Mouse (Mus musculus): ENCODE measurements around the gene Gzmb. TPM values are rescaled to one million over a fixed set of nuclear protein-coding genes. Genes with fewer than 3 reads are reported as not detected.
"Not testable (repeated sequence)": the region's sequence is repeated elsewhere in the genome, so short reads cannot be mapped to it uniquely, and the experiment has no call there.

Gene Gzmb
- not detected in 2 replicates for polyA plus RNA-seq (2015; fragmentation: Nextera tagmentation; extraction: Ambion mirVana)

- ATAC-seq, result no peak
- H3K9ac ChIP-seq, result no peak within 1 kb of the TSS
- H3K4me1 ChIP-seq, result no peaks in the 10 kb centered on the region
- no peaks in the 10 kb centered on the region for H3K27me3 ChIP-seq
- no peaks in the 10 kb centered on the region for H3K9me3 ChIP-seq (replicated peaks)
- no peaks in the 10 kb centered on the region for H3K36me3 ChIP-seq (ENCODE audit: poor library complexity, severe bottlenecking)
- 92% methylated on average over 5 of the region's 5 CpGs for WGBS
- no peak within 1 kb of the TSS for H3K4me3 ChIP-seq
- no peak within 1 kb of the TSS for H3K4me2 ChIP-seq
- no peak within 1 kb of the TSS for H3K27ac ChIP-seq
These were observed at the start of gene Gzmb for GRCm38 (mm10) chr14:56262153-56262552. Gene Gzmb (minus strand): TSS chr14:56262260.

GRCm38 (mm10) chr14:56311801-56312200 lies 49.7 kb upstream of the Gzmb start:
- H3K27ac ChIP-seq; ATAC-seq; H3K27me3 ChIP-seq; H3K9ac ChIP-seq; H3K4me3 ChIP-seq; H3K4me1 ChIP-seq; H3K9me3 ChIP-seq (replicated peaks); H3K36me3 ChIP-seq (ENCODE audit: poor library complexity, severe bottlenecking); H3K4me2 ChIP-seq: not testable (repeated sequence)

GRCm38 (mm10) chr14:56310238-56310637 lies 48.2 kb upstream of the Gzmb start:
- Histone ChIP-seq H3K9ac (no peak overlapping the region), H3K36me3 (ENCODE audit: poor library complexity, severe bottlenecking) (no peaks in the 10 kb centered on the region), H3K4me1 (no peaks in the 10 kb centered on the region), H3K9me3 (replicated peaks) (no peaks in the 10 kb centered on the region), H3K27me3 (no peaks in the 10 kb centered on the region), H3K27ac (no peak overlapping the region), H3K4me2 (no peak overlapping the region), H3K4me3 (no peak overlapping the region)
- 89% methylated on average over 9 of the region's 9 CpGs for WGBS
- ATAC-seq, result no peak

- H3K9ac ChIP-seq, result no peak overlapping the region
- ATAC-seq, result peak; percentile 51; the same call in 1 of the 2 replicates
- no peak overlapping the region for H3K4me2 ChIP-seq
- no peaks in the 10 kb centered on the region for H3K9me3 ChIP-seq (replicated peaks)
- no peaks in the 10 kb centered on the region for H3K36me3 ChIP-seq (ENCODE audit: poor library complexity, severe bottlenecking)
- H3K4me3 ChIP-seq, result no peak overlapping the region
- H3K27me3 ChIP-seq, result no peaks in the 10 kb centered on the region
- no peak overlapping the region for H3K27ac ChIP-seq
- WGBS, result 2% methylated on average over 4 of the region's 4 CpGs
- no peaks in the 10 kb centered on the region for H3K4me1 ChIP-seq
These were observed 42.1 kb upstream of the Gzmb start for GRCm38 (mm10) chr14:56304149-56304548.

- Histone ChIP-seq H3K4me2 (no peak overlapping the region), H3K36me3 (ENCODE audit: poor library complexity, severe bottlenecking) (no peaks in the 10 kb centered on the region), H3K4me1 (no peaks in the 10 kb centered on the region), H3K4me3 (no peak overlapping the region), H3K9ac (no peak overlapping the region), H3K9me3 (replicated peaks) (no peaks in the 10 kb centered on the region), H3K27ac (no peak overlapping the region), H3K27me3 (no peaks in the 10 kb centered on the region)
- no peak for ATAC-seq
- WGBS, result 81% methylated on average over 10 of the region's 10 CpGs
These were observed 41.5 kb upstream of the Gzmb start for GRCm38 (mm10) chr14:56303506-56304025.

- Histone ChIP-seq H3K27ac (no peak overlapping the region), H3K4me3 (no peak overlapping the region), H3K27me3 (no peaks in the 10 kb centered on the region), H3K4me1 (no peaks in the 10 kb centered on the region), H3K4me2 (no peak overlapping the region), H3K9me3 (replicated peaks) (no peaks in the 10 kb centered on the region), H3K36me3 (ENCODE audit: poor library complexity, severe bottlenecking) (no peaks in the 10 kb centered on the region), H3K9ac (no peak overlapping the region)
- no peak for ATAC-seq
- WGBS, result 98% methylated on average over 3 of the region's 3 CpGs
These were observed 40.0 kb upstream of the Gzmb start for GRCm38 (mm10) chr14:56302091-56302490.

GRCm38 (mm10) chr14:56296786-56297185 lies 34.7 kb upstream of the Gzmb start:
- Histone ChIP-seq H3K27me3 (no peaks in the 10 kb centered on the region), H3K9me3 (replicated peaks) (no peaks in the 10 kb centered on the region), H3K4me2 (no peak overlapping the region), H3K4me3 (no peak overlapping the region), H3K9ac (no peak overlapping the region), H3K36me3 (ENCODE audit: poor library complexity, severe bottlenecking) (no peaks in the 10 kb centered on the region), H3K27ac (no peak overlapping the region), H3K4me1 (no peaks in the 10 kb centered on the region)
- ATAC-seq, result no peak
- WGBS, result 74% methylated on average over 5 of the region's 5 CpGs

- Histone ChIP-seq H3K4me1 (no peaks in the 10 kb centered on the region), H3K9me3 (replicated peaks) (no peaks in the 10 kb centered on the region), H3K4me2 (no peak overlapping the region), H3K9ac (no peak overlapping the region), H3K27me3 (no peaks in the 10 kb centered on the region), H3K36me3 (ENCODE audit: poor library complexity, severe bottlenecking) (no peaks in the 10 kb centered on the region), H3K27ac (no peak overlapping the region), H3K4me3 (no peak overlapping the region)
- no peak for ATAC-seq
- WGBS, result 94% methylated on average over 4 of the region's 4 CpGs
These were observed 34.0 kb upstream of the Gzmb start for GRCm38 (mm10) chr14:56296106-56296505.

GRCm38 (mm10) chr14:56293146-56293545 lies 31.1 kb upstream of the Gzmb start:
- Histone ChIP-seq H3K4me3 (no peak overlapping the region), H3K4me1 (no peaks in the 10 kb centered on the region), H3K9me3 (replicated peaks) (no peaks in the 10 kb centered on the region), H3K27ac (no peak overlapping the region), H3K9ac (no peak overlapping the region), H3K4me2 (no peak overlapping the region), H3K27me3 (no peaks in the 10 kb centered on the region), H3K36me3 (ENCODE audit: poor library complexity, severe bottlenecking) (no peaks in the 10 kb centered on the region)
- no peak for ATAC-seq

- ATAC-seq, result no peak
- Histone ChIP-seq H3K4me2 (no peak overlapping the region), H3K27me3 (no peaks in the 10 kb centered on the region), H3K4me3 (no peak overlapping the region), H3K9ac (no peak overlapping the region), H3K9me3 (replicated peaks) (no peaks in the 10 kb centered on the region), H3K4me1 (no peaks in the 10 kb centered on the region), H3K27ac (no peak overlapping the region), H3K36me3 (ENCODE audit: poor library complexity, severe bottlenecking) (no peaks in the 10 kb centered on the region)
- 57% methylated on average over 5 of the region's 5 CpGs for WGBS
These were observed 26.6 kb upstream of the Gzmb start for GRCm38 (mm10) chr14:56288651-56289050.

- no peaks in the 10 kb centered on the region for H3K9me3 ChIP-seq (replicated peaks)
These were observed 25.7 kb upstream of the Gzmb start for GRCm38 (mm10) chr14:56287806-56288205.

GRCm38 (mm10) chr14:56284356-56285325 lies 22.6 kb upstream of the Gzmb start:
- H3K36me3 ChIP-seq (ENCODE audit: poor library complexity, severe bottlenecking), result no peaks in the 10 kb centered on the region
- WGBS, result 92% methylated on average over 6 of the region's 6 CpGs
- H3K9ac ChIP-seq, result no peak overlapping the region
- H3K27ac ChIP-seq, result no peak overlapping the region
- H3K4me2 ChIP-seq, result no peak overlapping the region
- H3K4me3 ChIP-seq, result no peak overlapping the region
- ATAC-seq, result no peak
- H3K9me3 ChIP-seq (replicated peaks), result no peaks in the 10 kb centered on the region
- H3K4me1 ChIP-seq, result no peaks in the 10 kb centered on the region
- H3K27me3 ChIP-seq, result no peaks in the 10 kb centered on the region

More at GRCm38 (mm10) chr14:56287806-56288205, 25.7 kb upstream of the Gzmb start:
- 73% methylated on average over 5 of the region's 5 CpGs for WGBS
- Histone ChIP-seq H3K4me2 (no peak overlapping the region), H3K4me3 (no peak overlapping the region), H3K9ac (no peak overlapping the region), H3K27ac (no peak overlapping the region), H3K27me3 (no peaks in the 10 kb centered on the region), H3K4me1 (no peaks in the 10 kb centered on the region), H3K36me3 (ENCODE audit: poor library complexity, severe bottlenecking) (no peaks in the 10 kb centered on the region)
- no peak for ATAC-seq

Measured in forebrain, embryonic 13.5 days (tissue).